Mouse (Mus musculus): ENCODE results near the gene Nrip2. TPM values are rescaled to one million over a fixed set of nuclear protein-coding genes. Genes with fewer than 3 reads are reported as not detected.

Gene Nrip2
- total RNA-seq, 2 experiments from 2014 or later = 7.8 to 8.0 TPM

DNA sequence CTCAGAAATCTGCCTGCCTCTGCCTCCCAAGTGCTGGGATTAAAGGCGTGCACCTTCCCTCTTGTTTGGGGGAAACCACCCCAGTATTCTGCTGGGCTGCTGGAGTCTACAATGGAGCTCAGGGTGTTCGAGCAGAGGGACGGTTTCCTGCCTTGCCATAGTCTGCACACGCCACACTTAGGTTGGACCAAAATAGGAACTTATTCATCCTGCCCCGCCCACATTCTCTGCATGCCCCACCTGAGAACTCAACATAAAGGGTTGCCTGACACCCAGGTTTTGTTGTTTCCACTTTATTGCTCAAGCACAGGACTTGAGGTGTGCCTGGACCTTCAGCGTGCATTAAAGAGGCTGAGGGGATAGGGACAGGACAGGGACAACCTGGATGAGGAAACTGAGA lies 30.7 kb downstream of the Nrip2 start:
- DNase-seq (ENCODE audit: low spot score in 2 of 2) = no peak
- intact Hi-C loops (cut with DNase I) = no loop called here

GRCm38 (mm10) chr6:128432356-128432915 lies 33.3 kb downstream of the Nrip2 start:
- intact Hi-C loops (cut with DNase I) = no loop called here
- DNase-seq (ENCODE audit: low spot score in 2 of 2) = no peak

DNA sequence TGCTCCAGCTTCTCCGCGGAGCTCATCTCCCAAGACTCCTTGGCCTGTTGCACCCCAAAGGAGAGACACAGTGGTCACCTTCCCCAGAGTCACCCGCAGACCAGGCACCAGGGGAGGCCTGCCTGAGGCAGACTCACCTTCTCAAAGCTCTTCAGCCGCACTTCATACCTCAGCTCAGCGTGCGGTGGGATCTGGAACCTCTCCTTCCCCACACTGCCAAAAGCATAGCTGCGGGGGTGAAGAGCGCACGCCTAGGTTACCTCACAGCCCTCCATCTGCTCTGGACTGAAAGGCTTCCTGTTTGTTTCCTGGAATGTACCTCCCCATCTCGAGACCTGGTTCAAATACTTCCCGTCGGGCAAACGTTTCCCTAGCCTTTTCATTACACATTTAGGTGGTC lies 34.5 kb downstream of the Nrip2 start:
- intact Hi-C loops (cut with DNase I) = no loop called here
- DNase-seq (ENCODE audit: low spot score in 2 of 2) = no peak

DNA sequence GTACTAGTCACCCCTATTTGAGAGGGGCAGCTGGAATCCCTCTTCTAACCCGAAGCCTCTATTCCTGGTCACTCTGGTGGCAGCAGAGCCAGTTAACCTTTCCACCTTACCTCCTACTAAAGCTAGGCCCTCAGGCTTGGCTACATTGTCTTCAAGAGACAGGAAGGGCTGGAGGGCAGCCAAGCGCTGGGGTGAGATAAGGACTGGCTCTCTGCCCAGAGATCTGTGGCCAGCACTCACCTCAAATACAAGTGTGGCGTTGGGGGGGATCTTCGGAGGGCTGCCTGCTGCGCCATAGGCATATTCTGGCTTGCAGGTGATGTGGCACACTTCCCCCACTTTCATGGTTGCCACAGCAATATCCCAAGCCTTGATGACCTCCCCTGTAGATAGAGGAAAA lies 36.4 kb downstream of the Nrip2 start:
- DNase-seq (ENCODE audit: low spot score in 2 of 2) = no peak
- intact Hi-C loops (cut with DNase I) = no loop called here

GRCm38 (mm10) chr6:128436356-128437005 lies 37.4 kb downstream of the Nrip2 start:
- intact Hi-C loops (cut with DNase I) = no loop called here
- no peak for DNase-seq (ENCODE audit: low spot score in 2 of 2)

- intact Hi-C loops (cut with DNase I) = no loop called here
- DNase-seq (ENCODE audit: low spot score in 2 of 2) = no peak
Observed at GRCm38 (mm10) chr6:128437288-128437687, 38.2 kb downstream of the Nrip2 start.

GRCm38 (mm10) chr6:128437731-128438316 lies 38.7 kb downstream of the Nrip2 start:
- intact Hi-C loops (cut with DNase I) = no loop called here
- DNase-seq (ENCODE audit: low spot score in 2 of 2) = peak in 1 of 2 experiments; percentile 54

DNA sequence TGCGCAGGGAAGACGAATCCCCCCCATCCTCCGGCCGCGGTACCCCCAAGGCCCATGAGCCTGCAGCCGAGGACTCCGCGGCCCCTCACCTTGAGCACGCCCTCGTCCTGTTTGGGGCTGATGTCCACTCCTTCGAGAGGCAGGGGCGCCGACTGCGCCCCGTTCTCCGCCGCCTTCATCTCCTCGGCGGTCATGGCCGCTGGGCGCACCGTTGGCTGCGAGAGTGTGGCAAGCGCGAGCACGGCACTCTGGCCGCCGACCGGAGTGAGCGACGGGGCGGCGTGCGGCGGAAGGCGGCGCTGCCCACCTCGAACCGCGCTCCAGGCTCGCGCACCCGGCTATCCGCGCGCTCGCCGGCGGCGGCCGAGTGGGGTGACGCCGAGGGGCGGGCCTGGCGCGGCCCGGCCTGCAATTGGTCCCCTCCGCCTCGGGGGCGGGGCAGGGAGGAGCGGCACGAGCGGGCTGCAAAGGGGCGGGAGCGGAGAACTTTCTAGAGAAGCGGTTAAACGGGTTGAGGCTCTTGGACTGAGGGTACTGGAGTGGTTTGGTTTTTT lies 39.3 kb downstream of the Nrip2 start, which contains the start of gene Fkbp4:
Gene Fkbp4, minus strand, starts transcription at position 361 of the 554 bp plus-strand sequence.
- intact Hi-C loops (cut with DNase I) = no loop called here
- DNase-seq (ENCODE audit: low spot score in 2 of 2) = peak; percentile 90 to 93

- no peak for DNase-seq (ENCODE audit: low spot score in 2 of 2)
- intact Hi-C loops (cut with DNase I) = no loop called here
Observed at GRCm38 (mm10) chr6:128438871-128439341, 39.8 kb downstream of the Nrip2 start.

DNA sequence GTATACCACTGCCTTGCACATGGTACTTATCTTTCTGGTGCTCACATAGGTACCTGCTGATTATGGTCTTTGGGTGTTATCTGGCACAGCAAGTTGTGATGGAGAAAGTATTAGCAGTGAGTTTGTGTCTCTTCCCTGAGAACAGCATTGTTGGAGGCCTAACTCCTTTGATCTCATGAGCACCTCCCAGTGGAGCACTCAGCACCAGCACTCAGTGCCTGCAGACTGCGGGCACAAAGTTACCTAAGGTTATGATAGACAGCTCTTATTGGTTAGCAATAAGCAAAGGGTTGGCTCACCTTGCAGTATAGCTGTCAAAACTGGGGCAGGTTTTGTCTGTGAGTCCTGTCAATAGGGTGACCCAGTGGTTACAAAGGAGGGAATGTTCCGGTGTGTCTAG lies 41.1 kb downstream of the Nrip2 start:
- intact Hi-C loops (cut with DNase I) = no loop called here
- no peak for DNase-seq (ENCODE audit: low spot score in 2 of 2)

DNA sequence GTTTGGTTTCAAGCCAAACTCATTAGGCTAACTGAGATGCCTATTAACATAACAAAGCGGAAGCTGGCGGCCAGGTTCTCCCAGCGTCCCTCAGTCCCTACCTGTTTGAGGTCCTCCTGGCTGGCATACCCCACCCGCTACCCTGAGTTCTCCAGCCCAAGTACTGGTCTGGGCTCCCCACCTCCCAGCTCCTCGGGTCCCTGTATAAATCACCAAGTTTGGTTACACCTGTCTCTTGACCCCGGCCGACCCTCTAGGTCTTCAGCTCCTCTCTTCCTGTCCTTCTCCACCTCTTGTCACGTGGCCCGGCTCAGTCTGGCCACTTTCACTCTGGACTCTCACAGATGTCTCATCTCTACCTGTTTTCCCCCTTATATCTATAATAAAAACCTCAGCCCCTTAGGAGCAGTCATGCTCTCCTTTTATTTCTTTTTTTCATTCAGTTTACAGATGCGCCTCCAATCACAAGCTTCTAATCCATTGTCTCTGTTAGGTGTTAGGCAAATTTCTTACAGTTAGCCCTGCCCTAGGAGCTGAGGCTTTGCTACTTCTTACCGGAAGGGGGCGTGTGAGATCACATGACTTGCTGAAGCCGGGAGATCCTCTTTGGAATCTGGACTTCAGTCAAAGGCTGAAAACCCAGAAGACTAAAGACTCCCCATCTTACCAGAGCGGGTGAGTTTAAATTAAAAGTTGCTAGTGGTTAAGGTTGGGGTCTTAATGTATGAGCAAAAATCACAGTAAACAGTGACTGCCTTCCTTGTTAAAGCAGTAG lies 46.9 kb downstream of the Nrip2 start:
- peak; percentile 49 to 61 for DNase-seq (ENCODE audit: low spot score in 2 of 2)
- intact Hi-C loops (cut with DNase I) = loop anchor here (2.0 kb wide), 1 partner anchor 33 kb away; no protein-coding TSS in a partner anchor

- DNase-seq (ENCODE audit: low spot score in 2 of 2) = no peak
Observed at GRCm38 (mm10) chr6:128447063-128447462, 48.0 kb downstream of the Nrip2 start.

DNA sequence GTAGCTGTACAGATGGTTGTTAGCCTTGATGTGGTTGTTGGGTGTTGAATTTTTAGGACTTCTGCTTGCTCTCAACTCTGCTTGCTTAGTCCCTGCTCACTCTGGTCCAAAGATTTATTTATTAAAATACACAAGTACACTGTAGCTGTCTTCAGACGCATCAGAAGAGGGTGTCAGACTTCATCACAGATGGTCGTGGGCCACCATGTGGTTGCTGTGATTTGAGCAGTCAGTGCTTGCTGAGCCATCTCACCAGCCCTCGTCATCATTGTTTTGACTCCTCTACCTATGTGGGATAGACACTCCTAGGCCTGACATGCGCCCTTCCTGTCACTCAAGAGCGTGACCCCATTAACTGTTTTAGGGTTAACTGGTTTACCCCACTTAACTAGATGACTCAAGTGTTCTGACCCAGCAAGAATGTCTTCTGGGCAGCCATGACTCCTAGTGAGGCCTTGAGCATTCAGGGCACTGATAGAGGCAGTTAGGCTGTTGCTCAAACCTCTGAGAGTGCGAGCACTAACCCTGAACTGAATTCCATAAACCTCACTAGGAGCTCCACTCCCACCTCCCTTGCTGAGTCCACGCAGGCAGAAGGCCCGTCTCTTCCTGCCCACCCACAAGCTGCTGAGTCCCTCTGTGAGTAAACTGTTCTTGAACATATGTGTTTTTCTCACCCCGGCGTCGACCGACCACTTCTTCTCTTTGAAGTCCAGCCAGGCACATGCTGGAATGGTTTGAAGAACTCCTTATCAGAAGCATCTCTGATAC lies 56.9 kb downstream of the Nrip2 start:
- peak in 1 of 2 experiments; percentile 31 for DNase-seq (ENCODE audit: low spot score in 2 of 2)
- intact Hi-C loops (cut with DNase I) = no loop called here

More at GRCm38 (mm10) chr6:128447063-128447462, 48.0 kb downstream of the Nrip2 start:
- intact Hi-C loops (cut with DNase I) = no loop called here

DNA sequence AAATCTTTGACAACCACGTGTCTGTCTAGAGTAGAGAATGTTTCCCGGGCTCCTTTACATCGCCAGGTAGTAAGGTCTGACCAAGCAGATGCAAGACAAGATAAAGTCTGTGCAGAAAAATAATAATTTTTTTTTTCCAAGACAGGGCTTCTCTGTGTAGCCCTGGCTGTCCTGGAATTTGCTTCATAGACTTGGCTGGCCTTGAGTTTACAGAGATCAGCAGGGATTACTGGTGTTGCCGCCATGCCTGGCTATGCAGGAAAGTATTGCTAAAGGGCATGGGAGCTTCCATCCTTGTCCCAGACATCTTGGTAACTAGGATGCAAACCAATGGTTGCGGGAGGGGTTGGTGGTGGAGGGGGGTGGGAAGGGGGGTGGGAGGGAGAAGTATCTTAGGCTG lies 58.1 kb downstream of the Nrip2 start:
- no peak for DNase-seq (ENCODE audit: low spot score in 2 of 2)
- intact Hi-C loops (cut with DNase I) = no loop called here

- DNase-seq (ENCODE audit: low spot score in 2 of 2) = no peak
- intact Hi-C loops (cut with DNase I) = no loop called here
Observed at GRCm38 (mm10) chr6:128460321-128460720, 61.2 kb downstream of the Nrip2 start.

DNA sequence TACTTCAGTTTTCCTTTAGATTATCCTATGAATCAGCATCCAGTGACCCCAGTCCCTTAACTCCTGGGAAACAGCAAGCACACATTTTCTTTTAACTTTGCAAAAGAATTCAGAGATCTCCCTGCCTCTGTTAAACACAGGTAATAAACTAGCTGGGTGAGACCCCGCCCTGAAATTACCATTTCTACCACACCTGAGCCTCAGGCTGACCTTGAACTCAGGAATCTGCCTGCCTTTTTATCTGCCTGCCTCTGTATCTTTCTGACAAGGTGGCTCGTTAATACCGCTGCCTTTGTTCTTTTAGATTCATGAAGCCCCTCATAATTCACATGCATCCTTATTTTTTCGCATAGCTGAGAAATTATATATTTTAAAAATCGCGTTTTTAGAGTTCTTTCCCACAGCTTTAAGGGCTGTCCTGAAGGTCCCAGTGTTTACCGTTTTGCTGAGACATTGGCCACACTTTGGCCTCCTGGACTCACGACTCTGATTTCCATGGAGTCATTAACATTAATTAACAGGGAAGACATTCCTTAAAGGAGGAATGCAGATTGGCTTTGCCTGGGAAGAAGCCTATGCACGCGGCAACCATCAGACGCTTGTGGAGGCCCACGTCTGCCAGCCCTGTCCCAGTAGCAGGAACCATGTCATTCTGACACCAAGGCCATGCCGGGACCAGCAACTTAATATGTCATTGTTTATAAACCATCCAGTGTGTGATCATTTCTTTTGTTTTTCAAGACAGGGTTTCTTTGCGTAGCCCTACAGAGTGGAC lies 61.8 kb downstream of the Nrip2 start:
- DNase-seq (ENCODE audit: low spot score in 2 of 2) = no peak
- intact Hi-C loops (cut with DNase I) = no loop called here

GRCm38 (mm10) chr6:128461606-128462005 lies 62.5 kb downstream of the Nrip2 start:
- DNase-seq (ENCODE audit: low spot score in 2 of 2) = no peak
- intact Hi-C loops (cut with DNase I) = no loop called here

DNA sequence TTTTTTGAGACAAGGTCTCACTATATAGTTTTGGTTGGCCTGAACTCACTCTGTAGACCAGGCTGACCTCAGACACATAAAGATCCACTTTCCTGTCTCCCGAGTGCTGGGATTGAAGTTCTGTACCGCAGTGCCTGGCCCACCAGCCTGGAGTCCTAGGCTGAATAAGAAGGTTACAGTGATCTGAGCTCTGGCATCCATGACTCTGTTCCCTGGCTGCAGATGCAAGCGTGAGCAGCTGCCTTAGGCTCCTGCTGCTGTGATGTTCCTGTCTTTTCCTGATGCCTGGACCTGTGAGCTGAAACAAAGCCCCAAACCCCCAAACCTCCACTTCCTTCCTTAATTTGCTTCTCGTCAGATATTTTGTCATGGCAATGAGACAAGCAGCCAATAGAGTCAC lies 65.9 kb downstream of the Nrip2 start:
- DNase-seq (ENCODE audit: low spot score in 2 of 2) = no peak
- intact Hi-C loops (cut with DNase I) = no loop called here
